Mouse (Mus musculus): ENCODE measurements around the gene Rasal2. TPM values are rescaled to one million over a fixed set of nuclear protein-coding genes. Genes with fewer than 3 reads are reported as not detected.
A peak's percentile ranks its signal among the peaks of the same experiment; 100 is the strongest.

Rasal2 gene
- polyA plus RNA-seq, 1 experiment = 27.2 TPM

- DNase-seq (ENCODE audit: extremely low spot score in 1 of 2, low spot score in 1 of 2) = no peak
These were observed 27.7 kb upstream of the Rasal2 start for GRCm38 (mm10) chr1:157439973-157440641.

- DNase-seq (ENCODE audit: extremely low spot score in 1 of 2, low spot score in 1 of 2) = no peak
These were observed 26.7 kb upstream of the Rasal2 start for GRCm38 (mm10) chr1:157439101-157439500.

DNA sequence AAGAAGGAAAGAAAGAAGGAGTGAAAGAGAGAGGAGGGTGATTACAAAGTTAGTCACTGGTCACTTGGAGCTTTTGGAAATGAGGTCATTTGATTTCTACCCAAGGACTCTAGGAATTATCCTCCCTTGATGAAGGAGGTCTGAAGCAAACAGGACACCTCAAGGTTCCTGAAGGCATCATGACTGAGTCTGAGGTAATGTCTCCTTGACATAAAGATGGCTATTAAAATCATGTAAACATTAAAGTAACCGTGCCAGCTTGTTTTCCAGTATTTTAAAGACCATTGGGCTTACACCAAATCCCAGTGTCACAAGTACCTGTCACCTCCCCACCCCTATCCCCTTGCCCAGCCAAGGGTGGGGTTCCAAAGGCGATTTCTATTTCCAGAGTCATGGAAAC lies 25.9 kb upstream of the Rasal2 start:
- no peak for DNase-seq (ENCODE audit: extremely low spot score in 1 of 2, low spot score in 1 of 2)

DNA sequence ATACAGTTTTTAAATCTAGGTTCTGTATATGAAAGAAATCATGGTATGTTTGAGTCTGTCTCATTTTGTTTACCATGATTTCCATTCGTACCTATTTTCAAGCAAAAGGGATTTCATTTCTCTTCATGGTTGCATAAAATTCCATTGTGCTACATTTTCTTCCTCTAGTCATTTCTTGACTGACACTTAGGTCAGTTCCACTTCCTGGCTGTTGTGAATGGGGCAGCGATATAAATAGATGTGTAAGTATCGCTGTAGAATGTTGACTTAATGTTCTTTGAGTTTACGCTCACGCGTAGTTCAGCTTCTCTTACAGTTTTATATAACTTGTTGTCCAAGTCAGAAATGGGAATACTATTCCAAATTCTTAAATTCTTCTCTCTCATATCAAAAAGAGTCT lies 23.5 kb upstream of the Rasal2 start:
- DNase-seq (ENCODE audit: extremely low spot score in 1 of 2, low spot score in 1 of 2) = no peak

DNA sequence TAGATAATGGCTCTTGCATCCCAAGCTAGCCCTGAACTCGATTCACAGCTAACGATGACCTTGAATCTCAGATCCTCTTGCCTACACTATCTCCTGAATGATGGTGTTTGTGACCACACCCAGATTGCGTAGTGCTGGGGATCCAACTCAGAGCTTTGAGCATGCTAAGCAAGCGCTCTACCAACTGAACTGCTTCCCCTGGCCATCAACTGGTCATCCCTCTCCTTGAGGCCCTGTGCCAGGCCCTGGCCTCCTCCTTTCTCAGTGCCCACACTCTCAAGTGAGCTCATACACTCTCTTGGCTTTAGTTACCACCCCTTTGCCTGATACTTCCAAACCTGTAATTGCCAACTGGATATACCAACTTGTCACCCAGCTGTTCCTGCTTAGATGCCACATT lies 22.0 kb upstream of the Rasal2 start:
- no peak for DNase-seq (ENCODE audit: extremely low spot score in 1 of 2, low spot score in 1 of 2)

DNA sequence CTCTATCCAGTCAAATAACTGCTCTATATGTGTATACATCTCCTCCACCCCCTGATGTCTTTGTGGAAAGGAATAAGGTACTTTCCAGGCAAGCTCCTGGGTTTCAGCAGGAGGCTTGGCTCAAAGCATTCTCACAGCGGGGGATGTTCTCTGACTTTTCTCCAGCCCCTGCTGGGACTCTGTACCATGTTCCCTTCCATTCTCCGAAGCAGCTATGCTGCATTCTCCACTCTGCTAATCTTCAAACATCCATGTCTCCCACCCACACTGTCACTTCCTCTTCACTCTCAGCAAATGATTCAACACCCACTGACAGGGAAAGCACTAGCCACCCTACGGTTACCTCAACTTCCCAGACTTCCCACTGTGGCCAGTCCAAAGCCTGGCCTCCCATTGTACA lies 20.9 kb upstream of the Rasal2 start:
- DNase-seq (ENCODE audit: extremely low spot score in 1 of 2, low spot score in 1 of 2) = peak in 1 of 2 experiments; percentile 70

- no peak for DNase-seq (ENCODE audit: extremely low spot score in 1 of 2, low spot score in 1 of 2)
These were observed 16.0 kb upstream of the Rasal2 start for GRCm38 (mm10) chr1:157428366-157428765.

DNA sequence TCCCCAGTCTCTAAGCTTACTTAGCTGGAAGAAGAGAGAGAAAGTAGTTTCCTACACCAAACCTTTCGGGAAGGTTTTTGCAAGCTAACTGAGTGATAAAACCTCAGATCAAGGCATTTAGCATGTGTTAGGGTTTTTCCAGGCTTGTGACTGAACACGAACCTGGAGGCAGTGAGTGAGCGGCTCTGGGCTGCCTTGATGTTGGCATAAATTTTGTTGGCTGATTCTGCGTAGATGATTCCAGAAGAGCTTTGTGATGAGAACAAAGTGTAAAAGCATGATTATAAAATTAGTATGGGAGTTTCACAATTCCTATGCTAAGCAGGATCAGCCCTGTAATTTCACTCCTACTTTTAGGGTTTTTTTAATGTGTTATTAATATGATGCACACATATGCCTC lies 15.2 kb upstream of the Rasal2 start:
- peak in 1 of 2 experiments; percentile 67 for DNase-seq (ENCODE audit: extremely low spot score in 1 of 2, low spot score in 1 of 2)

- DNase-seq (ENCODE audit: extremely low spot score in 1 of 2, low spot score in 1 of 2) = no peak
These were observed 14.5 kb upstream of the Rasal2 start for GRCm38 (mm10) chr1:157426933-157427332.

DNA sequence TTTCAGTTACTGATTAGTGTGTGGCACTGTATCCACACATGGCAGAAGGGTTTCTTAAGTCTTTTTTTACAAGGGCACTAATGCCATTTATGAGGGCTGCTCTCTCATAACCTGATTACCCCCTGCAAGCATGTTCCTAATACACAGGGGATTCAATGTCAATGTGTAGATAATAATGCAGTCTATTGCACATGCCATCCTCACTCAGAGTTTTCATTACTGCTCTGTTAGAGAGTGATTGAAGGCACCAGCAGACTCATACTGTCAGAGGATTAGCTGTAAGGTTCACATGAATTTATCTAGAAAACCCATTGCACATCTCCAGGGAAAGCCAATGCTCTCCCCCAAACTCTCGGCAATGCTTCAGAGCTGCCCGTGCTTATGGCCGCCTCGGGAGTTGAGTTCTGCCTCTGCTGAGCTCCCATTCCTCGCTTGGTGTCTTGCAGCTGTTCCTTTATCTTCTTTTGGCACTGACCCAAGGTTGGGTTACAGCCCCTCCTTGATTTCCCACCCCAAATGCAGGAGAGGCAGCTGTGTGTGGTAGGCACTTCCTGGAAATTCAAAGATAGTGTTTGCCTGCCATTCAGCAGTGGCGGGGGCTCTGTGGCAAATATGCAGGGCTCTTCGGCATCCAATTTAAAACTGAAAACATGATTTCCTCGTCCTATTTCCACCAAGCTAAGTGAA lies 13.5 kb upstream of the Rasal2 start:
- no peak for DNase-seq (ENCODE audit: extremely low spot score in 1 of 2, low spot score in 1 of 2)

DNA sequence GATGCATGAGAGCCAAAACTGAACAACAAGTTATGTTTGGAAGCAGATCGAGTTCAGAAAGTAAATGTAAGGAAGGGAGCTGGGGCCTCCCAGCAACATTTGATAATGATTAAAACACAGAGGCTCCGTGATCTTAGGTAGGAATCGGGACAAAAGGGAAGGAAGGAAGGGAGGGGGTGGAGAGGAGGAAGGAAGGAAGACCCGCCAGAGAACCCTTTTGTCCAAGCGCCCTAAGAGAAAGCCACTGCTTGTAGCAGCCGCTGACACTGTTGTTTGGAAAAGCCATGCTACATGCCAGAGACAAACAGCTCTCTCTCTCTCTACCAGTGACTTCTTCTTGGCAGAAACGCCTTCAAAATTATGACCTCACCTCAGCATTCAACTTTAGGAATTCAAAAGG lies 5.5 kb upstream of the Rasal2 start:
- DNase-seq (ENCODE audit: extremely low spot score in 1 of 2, low spot score in 1 of 2) = no peak

DNA sequence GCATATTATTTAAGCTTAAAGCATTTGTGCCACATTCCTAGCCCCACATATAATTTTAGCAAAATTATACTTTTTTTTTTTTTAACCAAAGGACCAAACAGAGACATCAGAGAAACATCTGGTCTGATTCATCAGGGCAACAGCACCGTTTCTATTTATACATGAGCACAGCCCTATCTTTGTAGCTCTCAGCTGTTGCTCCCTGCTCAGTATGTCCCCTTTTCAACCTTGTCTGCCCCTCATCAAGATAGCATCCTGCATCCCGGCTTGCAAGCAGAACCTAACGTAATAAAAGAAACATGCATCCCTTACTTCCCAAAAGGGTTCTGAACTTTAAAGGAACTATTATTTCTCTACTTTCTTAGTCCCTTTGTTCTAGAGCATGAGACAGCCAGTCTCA lies 5.0 kb upstream of the Rasal2 start:
- no peak for DNase-seq (ENCODE audit: extremely low spot score in 1 of 2, low spot score in 1 of 2)

DNA sequence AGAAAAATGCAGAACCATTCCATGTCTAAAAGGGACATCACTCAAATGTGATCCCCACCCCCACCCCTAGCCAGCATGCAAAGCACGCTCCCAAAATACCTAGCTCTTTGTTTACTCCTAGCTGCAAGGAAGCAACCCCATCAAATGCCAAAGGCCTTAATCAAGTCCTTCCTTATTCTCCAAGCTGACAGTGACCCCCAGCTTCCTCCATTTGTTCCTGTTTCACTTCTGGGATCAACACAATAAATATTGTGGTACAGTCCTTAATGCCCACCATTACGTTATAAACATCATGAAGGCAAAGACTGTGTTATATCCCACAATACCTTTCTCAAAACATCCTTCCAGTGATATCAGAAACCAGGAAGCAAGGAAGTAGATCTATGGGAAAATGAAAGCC lies 4.2 kb upstream of the Rasal2 start:
- no peak for DNase-seq (ENCODE audit: extremely low spot score in 1 of 2, low spot score in 1 of 2)

GRCm38 (mm10) chr1:157415771-157416170 lies 3.4 kb upstream of the Rasal2 start:
- DNase-seq (ENCODE audit: extremely low spot score in 1 of 2, low spot score in 1 of 2) = no peak

DNA sequence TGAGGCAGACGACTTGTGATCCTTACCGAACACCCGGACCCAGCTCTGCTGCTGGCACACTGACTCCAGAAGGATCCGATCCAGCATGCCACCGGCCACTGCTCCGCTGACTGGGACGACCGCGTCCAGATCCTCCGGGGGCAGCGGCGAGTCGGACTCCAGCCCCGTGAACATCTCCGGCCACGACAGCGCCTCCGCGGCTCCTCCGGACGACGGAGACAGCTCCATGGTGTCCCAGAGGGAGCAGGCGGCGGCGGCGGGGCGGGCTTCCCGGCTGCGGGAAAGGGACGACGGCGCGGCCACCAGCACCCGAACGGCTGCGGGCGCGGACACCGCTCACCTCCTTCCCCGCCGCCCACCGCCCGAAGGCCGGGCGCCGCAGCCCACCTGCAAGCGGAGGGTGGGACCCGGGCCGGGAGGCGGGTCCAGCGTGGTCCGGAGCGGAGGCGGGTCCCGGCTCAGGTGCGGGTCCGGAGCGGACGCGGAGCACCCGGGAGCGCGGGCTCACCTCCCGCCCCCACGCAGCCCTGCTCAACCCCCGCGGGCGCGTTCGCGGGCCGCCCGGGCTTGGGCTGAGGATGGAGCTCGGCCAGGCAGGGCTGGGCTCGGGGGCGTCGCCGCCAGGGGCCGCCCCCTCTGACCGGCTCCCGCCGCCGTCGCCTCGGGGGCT lies 549 bp downstream of the Rasal2 start:
- DNase-seq (ENCODE audit: extremely low spot score in 1 of 2, low spot score in 1 of 2) = peak in 1 of 2 experiments; percentile 55

GRCm38 (mm10) chr1:157411341-157411710 lies 1.1 kb downstream of the Rasal2 start:
- DNase-seq (ENCODE audit: extremely low spot score in 1 of 2, low spot score in 1 of 2) = no peak

GRCm38 (mm10) chr1:157410937-157411336 lies 1.5 kb downstream of the Rasal2 start:
- no peak for DNase-seq (ENCODE audit: extremely low spot score in 1 of 2, low spot score in 1 of 2)

GRCm38 (mm10) chr1:157409648-157410047 lies 2.7 kb downstream of the Rasal2 start:
- DNase-seq (ENCODE audit: extremely low spot score in 1 of 2, low spot score in 1 of 2) = no peak

- no peak for DNase-seq (ENCODE audit: extremely low spot score in 1 of 2, low spot score in 1 of 2)
These were observed 24.4 kb downstream of the Rasal2 start for GRCm38 (mm10) chr1:157388027-157388426.

- DNase-seq (ENCODE audit: extremely low spot score in 1 of 2, low spot score in 1 of 2) = no peak
These were observed 31.7 kb downstream of the Rasal2 start for GRCm38 (mm10) chr1:157380694-157381093.

DNA sequence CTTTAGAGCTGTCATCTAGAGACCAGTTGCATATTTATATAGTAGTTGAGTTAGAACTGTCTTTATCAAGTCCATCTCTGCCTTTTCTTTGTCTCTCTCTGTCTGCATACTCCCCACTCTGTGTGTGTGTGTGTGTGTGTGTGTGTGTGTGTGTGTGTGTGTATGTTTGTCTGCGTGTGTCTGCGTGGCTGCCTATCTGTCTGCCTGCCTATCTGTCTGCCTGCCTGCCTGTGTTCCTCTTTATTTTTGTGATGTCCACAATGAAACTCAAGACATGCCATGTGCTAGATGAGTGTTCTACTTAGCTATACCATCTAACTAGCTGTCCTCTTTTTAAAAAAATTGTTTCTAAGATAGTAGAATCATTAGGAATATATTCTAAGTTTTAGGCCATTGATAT lies 42.0 kb downstream of the Rasal2 start:
- DNase-seq (ENCODE audit: extremely low spot score in 1 of 2, low spot score in 1 of 2) = no peak

DNA sequence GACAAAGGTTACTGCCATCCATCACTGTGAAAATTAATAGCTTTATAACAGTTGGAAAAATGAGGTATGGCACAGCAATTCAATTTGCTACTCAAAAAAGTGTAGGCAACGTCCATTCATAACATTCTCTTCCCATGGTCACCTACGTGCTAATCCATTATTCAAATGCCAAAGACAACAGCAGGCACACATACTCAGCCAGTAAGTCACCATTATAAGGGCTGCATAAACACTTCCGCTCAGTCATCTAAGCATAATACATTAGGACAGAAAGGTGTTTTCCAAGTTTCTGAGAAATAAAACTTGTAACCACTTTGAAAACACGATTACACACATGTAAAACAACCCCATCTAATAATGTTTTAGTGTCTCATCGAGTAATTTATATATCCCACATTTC lies 44.1 kb downstream of the Rasal2 start:
- no peak for DNase-seq (ENCODE audit: extremely low spot score in 1 of 2, low spot score in 1 of 2)

Data from frontal cortex, adult 2 months (tissue).